Mouse (Mus musculus) adrenal gland (tissue): Measurements from ENCODE around the gene Ankrd44.

ENCODE experiments used
- intact Hi-C: fragments of 180-260 bp; cut with DNase I; formaldehyde crosslinking; loops from one replicate; pipeline ENCODE4 v1.15.1; 2025

The Ankrd44 gene

GRCm38 (mm10) chr1:54771471-54771870 lies 154.7 kb downstream of the Ankrd44 start:
- intact Hi-C loops, result no loop called here

GRCm38 (mm10) chr1:54767221-54767620 lies 159.0 kb downstream of the Ankrd44 start:
- intact Hi-C loops, result no loop called here

- intact Hi-C loops, result no loop called here
Observed at GRCm38 (mm10) chr1:54765632-54766238, 160.5 kb downstream of the Ankrd44 start.

- intact Hi-C loops, result no loop called here
Observed at GRCm38 (mm10) chr1:54762216-54762807, 163.9 kb downstream of the Ankrd44 start.

- intact Hi-C loops, result loop anchor here (5.0 kb wide), 1 partner anchor 72 kb away; no protein-coding TSS in a partner anchor
Observed at GRCm38 (mm10) chr1:54759841-54760240, 166.3 kb downstream of the Ankrd44 start.

GRCm38 (mm10) chr1:54757291-54757690 lies 168.9 kb downstream of the Ankrd44 start:
- intact Hi-C loops, result loop anchor here (5.0 kb wide), 1 partner anchor 75 kb away; no protein-coding TSS in a partner anchor

- intact Hi-C loops, result loop anchor here (5.0 kb wide), 1 partner anchor 76 kb away; no protein-coding TSS in a partner anchor
Observed at GRCm38 (mm10) chr1:54755690-54756365, 170.4 kb downstream of the Ankrd44 start.

- intact Hi-C loops, result loop anchor here (5.0 kb wide), 1 partner anchor 177 kb away; the partner anchor contains the start of gene Ankrd44
Observed at GRCm38 (mm10) chr1:54749961-54750360, 176.2 kb downstream of the Ankrd44 start.

GRCm38 (mm10) chr1:54749516-54749915 lies 176.7 kb downstream of the Ankrd44 start:
- intact Hi-C loops, result loop anchor here (5.0 kb wide), 1 partner anchor 178 kb away; the partner anchor contains the start of gene Ankrd44

GRCm38 (mm10) chr1:54747785-54748420 lies 178.3 kb downstream of the Ankrd44 start:
- intact Hi-C loops, result loop anchor here (5.0 kb wide), 1 partner anchor 179 kb away; the partner anchor contains the start of gene Ankrd44

GRCm38 (mm10) chr1:54745666-54746065 lies 180.5 kb downstream of the Ankrd44 start:
- intact Hi-C loops, result loop anchor here (5.0 kb wide), 1 partner anchor 182 kb away; the partner anchor contains the start of gene Ankrd44

- intact Hi-C loops, result no loop called here
Observed at GRCm38 (mm10) chr1:54744171-54744570, 182.0 kb downstream of the Ankrd44 start.

- intact Hi-C loops, result no loop called here
Observed at GRCm38 (mm10) chr1:54743072-54743471, 183.1 kb downstream of the Ankrd44 start.

- intact Hi-C loops, result no loop called here
Observed at GRCm38 (mm10) chr1:54740936-54741335, 185.3 kb downstream of the Ankrd44 start.

- intact Hi-C loops, result no loop called here
Observed at GRCm38 (mm10) chr1:54737472-54737871, 188.7 kb downstream of the Ankrd44 start.

GRCm38 (mm10) chr1:54734917-54735664 lies 191.1 kb downstream of the Ankrd44 start:
- intact Hi-C loops, result no loop called here

GRCm38 (mm10) chr1:54729316-54729715 lies 196.9 kb downstream of the Ankrd44 start:
- intact Hi-C loops, result no loop called here

- intact Hi-C loops, result no loop called here
Observed at GRCm38 (mm10) chr1:54726555-54726954, 199.6 kb downstream of the Ankrd44 start.

GRCm38 (mm10) chr1:54716921-54717320 lies 209.3 kb downstream of the Ankrd44 start:
- intact Hi-C loops, result no loop called here

GRCm38 (mm10) chr1:54715061-54715760 lies 211.0 kb downstream of the Ankrd44 start:
- intact Hi-C loops, result no loop called here
